Mouse (Mus musculus): ENCODE measurements around the gene Lrrc74a.

The Lrrc74a gene

GRCm38 (mm10) chr12:86786149-86787019 is 52.2 kb downstream of the Lrrc74a start:
- DNase-seq (ENCODE audit: low spot score): no peak

- no peak for DNase-seq (ENCODE audit: low spot score)
Observed at GRCm38 (mm10) chr12:86787020-86787553, 52.9 kb downstream of the Lrrc74a start.

GRCm38 (mm10) chr12:86790100-86790848 is 56.1 kb downstream of the Lrrc74a start:
- DNase-seq (ENCODE audit: low spot score): no peak

GRCm38 (mm10) chr12:86790849-86791127 is 56.6 kb downstream of the Lrrc74a start:
- no peak for DNase-seq (ENCODE audit: low spot score)

- DNase-seq (ENCODE audit: low spot score): no peak
Observed at GRCm38 (mm10) chr12:86791987-86792386, 57.8 kb downstream of the Lrrc74a start.

- no peak for DNase-seq (ENCODE audit: low spot score)
Observed at GRCm38 (mm10) chr12:86793830-86794229, 59.7 kb downstream of the Lrrc74a start.

GRCm38 (mm10) chr12:86794331-86794730 is 60.2 kb downstream of the Lrrc74a start:
- DNase-seq (ENCODE audit: low spot score): no peak

GRCm38 (mm10) chr12:86795076-86795837 is 61.1 kb downstream of the Lrrc74a start:
- DNase-seq (ENCODE audit: low spot score): no peak

GRCm38 (mm10) chr12:86795838-86796232 is 61.7 kb downstream of the Lrrc74a start:
- DNase-seq (ENCODE audit: low spot score): no peak

- DNase-seq (ENCODE audit: low spot score): no peak
Observed at GRCm38 (mm10) chr12:86796351-86796750, 62.2 kb downstream of the Lrrc74a start.

GRCm38 (mm10) chr12:86797771-86798170 is 63.6 kb downstream of the Lrrc74a start:
- DNase-seq (ENCODE audit: low spot score): no peak

GRCm38 (mm10) chr12:86798773-86799540 is 64.8 kb downstream of the Lrrc74a start:
- no peak for DNase-seq (ENCODE audit: low spot score)

- DNase-seq (ENCODE audit: low spot score): no peak
Observed at GRCm38 (mm10) chr12:86799786-86800185, 65.6 kb downstream of the Lrrc74a start.

GRCm38 (mm10) chr12:86800336-86800735 is 66.2 kb downstream of the Lrrc74a start:
- no peak for DNase-seq (ENCODE audit: low spot score)

GRCm38 (mm10) chr12:86800765-86801147 is 66.6 kb downstream of the Lrrc74a start:
- no peak for DNase-seq (ENCODE audit: low spot score)

- DNase-seq (ENCODE audit: low spot score): peak; percentile 91
Observed at GRCm38 (mm10) chr12:86801148-86802004, 67.2 kb downstream of the Lrrc74a start.

- DNase-seq (ENCODE audit: low spot score): no peak
Observed at GRCm38 (mm10) chr12:86802005-86802671, 68.0 kb downstream of the Lrrc74a start.

GRCm38 (mm10) chr12:86802899-86803298 is 68.7 kb downstream of the Lrrc74a start:
- DNase-seq (ENCODE audit: low spot score): no peak

- DNase-seq (ENCODE audit: low spot score): no peak
Observed at GRCm38 (mm10) chr12:86803651-86804307, 69.6 kb downstream of the Lrrc74a start.

GRCm38 (mm10) chr12:86804308-86804700 is 70.1 kb downstream of the Lrrc74a start:
- no peak for DNase-seq (ENCODE audit: low spot score)

Data from left cerebral cortex, adult 11 months (tissue).